12 mouse cellular contexts compared by ENCODE assay signal in the genomic region with DNA sequence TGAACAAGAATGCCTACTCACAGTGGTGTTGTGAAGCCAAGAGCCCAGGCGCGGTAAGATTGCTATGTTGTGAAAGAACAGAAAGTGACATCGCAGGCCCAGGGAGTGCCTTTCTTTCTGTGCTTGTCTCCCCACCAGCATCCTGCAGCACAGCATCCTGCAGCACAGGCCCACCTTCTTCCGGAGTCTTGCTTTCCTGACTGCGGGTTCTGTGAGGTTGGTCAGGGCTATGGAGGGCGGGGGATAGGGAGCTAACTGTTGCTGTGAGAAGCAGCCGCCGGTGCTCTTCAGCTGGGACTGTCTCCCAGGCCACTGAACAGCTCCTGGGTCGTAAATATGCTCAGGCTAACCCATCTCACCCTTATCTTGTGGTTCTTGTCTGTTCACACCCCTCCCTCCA.
DNase-seq lines count a peak whose midpoint lies in the region; ATAC-seq and TF ChIP-seq lines count a peak whose summit lies in the region.
"Had no signal": no experiment of that assay in that cellular context is flagged by ENCODE, and none has a peak within 500 bp of the region (broad histone marks: within the 10 kb centered on the region; RNA-seq: fewer than 3 reads in every experiment).

No protein-coding gene starts in this region.

- H3K27ac ChIP-seq in spleen, adult 2 months (ENCODE audit: insufficient read depth, low read length) = peak overlapping the region; percentile 84
- peak overlapping the region; percentile 43; the same call in 1 of the 2 replicates for H3K27ac ChIP-seq in forebrain, embryonic 16.5 days (ENCODE audit: low read length)
- peak overlapping the region; percentile 58 for H3K27ac ChIP-seq in midbrain, embryonic 16.5 days (ENCODE audit: low read length)
- H3K27ac ChIP-seq in intestine, postnatal 0 days (ENCODE audit: low read depth, low read length) = no peak overlapping the region
- H3K27ac ChIP-seq: liver, embryonic 15.5 days had no signal

- H3K36me3 ChIP-seq in spleen, adult 2 months (ENCODE audit: control insufficient read depth, insufficient read depth, low read length) = no peaks in the 10 kb centered on the region
- H3K36me3 ChIP-seq in forebrain, embryonic 16.5 days (ENCODE audit: control insufficient read depth, insufficient read depth) = no peaks in the 10 kb centered on the region
- no peaks in the 10 kb centered on the region for H3K36me3 ChIP-seq in midbrain, embryonic 16.5 days (ENCODE audit: control insufficient read depth, insufficient read depth, low read length)
- H3K36me3 ChIP-seq in intestine, postnatal 0 days (ENCODE audit: control insufficient read depth, insufficient read depth) = no peaks in the 10 kb centered on the region; the same call in 1 of the 2 replicates
- H3K36me3 ChIP-seq: liver, embryonic 15.5 days had no signal

- TF ChIP-seq POLR2A in spleen, adult 2 months (IDR thresholded peaks at IDR 0.05; ENCODE audit: low read depth, low read length) = peak; percentile 10; the same call in 1 of the 2 replicates

- DNase-seq in spleen, adult 2 months (ENCODE audit: low read depth in 1 of 2, low spot score in 2 of 2) = peak in 1 of 2 experiments; percentile 28
- no peak for DNase-seq in spleen, postnatal 4 days (ENCODE audit: low spot score in 2 of 2)
- peak; percentile 79 for DNase-seq in thymus, postnatal 4 days
- no peak for DNase-seq in left cerebral cortex, postnatal 4 days
- no peak for DNase-seq in layer of hippocampus, adult 18-20 months (ENCODE audit: low spot score in 2 of 2)
- DNase-seq: kidney, adult 8-10 months; right cerebral cortex, adult 18-20 months had no signal

- no peak overlapping the region for H3K9ac ChIP-seq in forebrain, embryonic 16.5 days (replicated peaks; ENCODE audit: low read depth, low read length)
- H3K9ac ChIP-seq in midbrain, embryonic 16.5 days (ENCODE audit: low read depth, low read length) = no peak overlapping the region
- H3K9ac ChIP-seq in intestine, postnatal 0 days (ENCODE audit: low read depth, low read length) = no peak overlapping the region
- H3K9ac ChIP-seq: liver, embryonic 15.5 days had no signal

- 36% methylated on average over 9 of the region's 9 CpGs for WGBS in spleen, adult 2 months
- WGBS in forebrain, embryonic 16.5 days = 37% methylated on average over 9 of the region's 9 CpGs
- 71% methylated on average over 9 of the region's 9 CpGs for WGBS in midbrain, embryonic 16.5 days
- 58% methylated on average over 9 of the region's 9 CpGs for WGBS in intestine, postnatal 0 days

- no peak for TF ChIP-seq CTCF in spleen, adult 2 months (IDR thresholded peaks at IDR 0.05; ENCODE audit: extremely low read depth, insufficient read depth, insufficient read length, insufficient replicate concordance)
- no peak for TF ChIP-seq CTCF in intestine, postnatal 0 days (IDR thresholded peaks at IDR 0.05; ENCODE audit: low read depth)

- no peaks in the 10 kb centered on the region for H3K9me3 ChIP-seq in forebrain, embryonic 16.5 days (ENCODE audit: control insufficient read depth, low read length)
- no peaks in the 10 kb centered on the region for H3K9me3 ChIP-seq in midbrain, embryonic 16.5 days (replicated peaks; ENCODE audit: control insufficient read depth, low read length, poor library complexity, severe bottlenecking)
- no peaks in the 10 kb centered on the region for H3K9me3 ChIP-seq in intestine, postnatal 0 days (ENCODE audit: control insufficient read depth)
- H3K9me3 ChIP-seq: liver, embryonic 15.5 days had no signal

- intact Hi-C loops in left cerebral cortex, postnatal 4 days (cut with DNase I) = no loop called here

- no peaks in the 10 kb centered on the region for H3K27me3 ChIP-seq in spleen, adult 2 months (ENCODE audit: control insufficient read depth, insufficient read depth, low read length)
- H3K27me3 ChIP-seq in forebrain, embryonic 16.5 days (replicated peaks; ENCODE audit: control insufficient read depth, insufficient read depth, low read length) = no peaks in the 10 kb centered on the region
- H3K27me3 ChIP-seq in midbrain, embryonic 16.5 days (ENCODE audit: control insufficient read depth, insufficient read depth, low read depth, low read length) = no peaks in the 10 kb centered on the region
- H3K27me3 ChIP-seq in intestine, postnatal 0 days (replicated peaks; ENCODE audit: control insufficient read depth, insufficient read depth, low read length) = no peaks in the 10 kb centered on the region
- H3K27me3 ChIP-seq: liver, embryonic 15.5 days had no signal

- H3K4me1 ChIP-seq in spleen, adult 2 months (ENCODE audit: control insufficient read depth, insufficient read depth, insufficient read length) = peaks cover 20% of the 10 kb centered on the region
- H3K4me1 ChIP-seq in forebrain, embryonic 16.5 days (replicated peaks; ENCODE audit: control insufficient read depth, insufficient read depth, low read length) = peaks cover 40% of the 10 kb centered on the region
- peaks cover 28% of the 10 kb centered on the region for H3K4me1 ChIP-seq in midbrain, embryonic 16.5 days (ENCODE audit: control insufficient read depth, insufficient read depth, low read length)
- peaks cover 9% of the 10 kb centered on the region; the same call in 1 of the 2 replicates for H3K4me1 ChIP-seq in intestine, postnatal 0 days (replicated peaks; ENCODE audit: control insufficient read depth, insufficient read depth, low read length)
- H3K4me1 ChIP-seq: liver, embryonic 15.5 days had no signal

- H3K4me3 ChIP-seq in spleen, adult 2 months (ENCODE audit: extremely low read depth, insufficient read depth, insufficient read length) = peak overlapping the region; percentile 21; the same call in 1 of the 2 replicates
- no peak overlapping the region for H3K4me3 ChIP-seq in forebrain, embryonic 16.5 days (replicated peaks; ENCODE audit: low read length)
- H3K4me3 ChIP-seq in midbrain, embryonic 16.5 days (ENCODE audit: low read depth, low read length) = no peak overlapping the region
- H3K4me3 ChIP-seq in intestine, postnatal 0 days (ENCODE audit: low read depth, low read length) = no peak overlapping the region
- H3K4me3 ChIP-seq: liver, embryonic 15.5 days had no signal

- ATAC-seq in forebrain, embryonic 16.5 days = no peak
- no peak for ATAC-seq in midbrain, embryonic 16.5 days
- no peak for ATAC-seq in intestine, postnatal 0 days

- no peak overlapping the region for H3K4me2 ChIP-seq in forebrain, embryonic 16.5 days (ENCODE audit: low read length)
- H3K4me2 ChIP-seq in midbrain, embryonic 16.5 days (ENCODE audit: low read length) = no peak overlapping the region
- no peak overlapping the region for H3K4me2 ChIP-seq in intestine, postnatal 0 days (replicated peaks; ENCODE audit: low read depth)
- H3K4me2 ChIP-seq: heart, embryonic 11.5 days; liver, embryonic 15.5 days had no signal
